Mouse (Mus musculus) bone marrow, adult 2 months (tissue): ENCODE results near the gene Fam114a2.

Experiments used
- CTCF ChIP-seq: fragments of 200-500 bp; IDR thresholded peaks from 2 replicates; pipeline ENCODE4 v1.5.1; 2011; ENCODE audit warnings: low read length, control low read depth; ENCODE audit not compliant: control insufficient read depth, insufficient read depth
- POLR2A ChIP-seq: fragments of 200-500 bp; IDR thresholded peaks from 2 replicates; pipeline ENCODE4 v1.6.1; 2011; ENCODE audit warnings: low read depth, mild to moderate bottlenecking, control low read depth, low read length, borderline replicate concordance; ENCODE audit not compliant: control insufficient read depth

DNA sequence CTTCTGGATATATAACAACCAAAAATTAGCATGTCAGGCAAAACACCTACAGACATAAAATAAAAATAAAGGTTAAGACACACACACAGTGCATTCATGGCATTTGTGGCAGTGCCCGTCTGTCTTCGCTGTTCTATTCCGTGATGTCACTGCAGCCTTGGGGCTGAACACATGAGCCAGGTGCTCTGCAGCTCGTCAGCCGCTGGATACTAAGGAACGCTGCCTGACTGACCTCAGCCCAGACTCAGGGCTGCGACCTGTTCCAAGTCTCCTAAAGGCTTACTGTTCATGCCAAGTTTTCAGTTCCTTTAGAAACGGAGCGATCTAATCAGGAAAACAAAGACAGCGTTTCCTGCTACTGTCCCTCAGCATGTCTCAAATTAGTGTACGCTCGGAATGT is 46.1 kb upstream of the Fam114a2 start:
- TF ChIP-seq CTCF (no peak), POLR2A (no peak)
